Mouse (Mus musculus): ENCODE measurements around the gene Syngr3. TPM values are rescaled to one million over a fixed set of nuclear protein-coding genes. Genes with fewer than 3 reads are reported as not detected.

Syngr3 gene
- total and polyA plus RNA-seq, 3 experiments: 0.32 to 3.9 (median 0.33) TPM

GRCm38 (mm10) chr17:24699473-24699872 is 9.7 kb upstream of the Syngr3 start:
- dilution Hi-C loops (cut with MboI; ENCODE audit: extremely low pct_ligation_motif_present, extremely low pct_unique_long_range_greater_than_20kb, low sequenced_read_pairs) (no loop called here), in situ Hi-C loops (cut with MboI; ENCODE audit: low pct_ligation_motif_present, low pct_unique_long_range_greater_than_20kb, low sequenced_read_pairs) (no loop called here)
- no peaks in the 10 kb centered on the region for H3K9me3 ChIP-seq (replicated peaks; ENCODE audit: low read length)
- H3K79me2 ChIP-seq (replicated peaks; ENCODE audit: control insufficient read depth, extremely low read depth, insufficient read depth, poor library complexity, severe bottlenecking): no peaks in the 10 kb centered on the region
- H3K27ac ChIP-seq (ENCODE audit: insufficient read depth, low read depth): no peak overlapping the region
- H3K4me3 ChIP-seq (replicated peaks in 1 of 3; ENCODE audit: low read depth in 2 of 3, low read length in 2 of 3, poor library complexity in 1 of 3): no peak overlapping the region
- DNase-seq (ENCODE audit: extremely low read depth): no peak
- TF ChIP-seq CTCF (conservative IDR thresholded peaks at IDR 0.05 in 1 of 2, IDR thresholded peaks at IDR 0.05 in 1 of 2; ENCODE audit: low read depth in 2 of 2, low read length in 2 of 2): no peak
- no peak for TF ChIP-seq NRF1 (IDR thresholded peaks at IDR 0.05; ENCODE audit: low read depth, low read length)
- H3K9ac ChIP-seq (ENCODE audit: insufficient read depth, low read depth): no peak overlapping the region
- H3K4me2 ChIP-seq (ENCODE audit: insufficient read depth, low read depth, poor library complexity, severe bottlenecking): no peak overlapping the region
- peaks cover 44 to 55% of the 10 kb centered on the region in 2 experiments for H3K36me3 ChIP-seq (replicated peaks in 1 of 2; ENCODE audit: control insufficient read depth in 1 of 2, insufficient read depth in 1 of 2, low read length in 1 of 2)
- H3K4me1 ChIP-seq (ENCODE audit: control insufficient read depth in 1 of 2, insufficient read depth in 2 of 2): peaks cover 6 to 42% of the 10 kb centered on the region in 2 experiments
- H3K27me3 ChIP-seq (replicated peaks): no peaks in the 10 kb centered on the region

GRCm38 (mm10) chr17:24698715-24699114 is 9.0 kb upstream of the Syngr3 start:
- Histone ChIP-seq H3K4me2 (ENCODE audit: insufficient read depth, low read depth, poor library complexity, severe bottlenecking) (no peak overlapping the region), H3K4me3 (replicated peaks in 1 of 3; ENCODE audit: low read depth in 2 of 3, low read length in 2 of 3, poor library complexity in 1 of 3) (no peak overlapping the region), H3K27me3 (replicated peaks) (no peaks in the 10 kb centered on the region), H3K9ac (ENCODE audit: insufficient read depth, low read depth) (no peak overlapping the region), H3K79me2 (replicated peaks; ENCODE audit: control insufficient read depth, extremely low read depth, insufficient read depth, poor library complexity, severe bottlenecking) (no peaks in the 10 kb centered on the region), H3K4me1 (ENCODE audit: control insufficient read depth in 1 of 2, insufficient read depth in 2 of 2) (peaks cover 6 to 45% of the 10 kb centered on the region in 2 experiments), H3K36me3 (replicated peaks in 1 of 2; ENCODE audit: control insufficient read depth in 1 of 2, insufficient read depth in 1 of 2, low read length in 1 of 2) (peaks cover 37 to 54% of the 10 kb centered on the region in 2 experiments), H3K9me3 (replicated peaks; ENCODE audit: low read length) (no peaks in the 10 kb centered on the region), H3K27ac (ENCODE audit: insufficient read depth, low read depth) (no peak overlapping the region)
- dilution Hi-C loops (cut with MboI; ENCODE audit: extremely low pct_ligation_motif_present, extremely low pct_unique_long_range_greater_than_20kb, low sequenced_read_pairs): no loop called here
- DNase-seq (ENCODE audit: extremely low read depth): no peak
- no peak for TF ChIP-seq EP300 (IDR thresholded peaks at IDR 0.05; ENCODE audit: low read length)
- no peak for TF ChIP-seq CHD2 (IDR thresholded peaks at IDR 0.05; ENCODE audit: low read length)
- TF ChIP-seq ZNF384 (IDR thresholded peaks at IDR 0.05; ENCODE audit: low read depth, low read length): no peak
- no peak for TF ChIP-seq ELF1 (IDR thresholded peaks at IDR 0.05; ENCODE audit: low read depth, low read length)
- no peak for TF ChIP-seq NELFE (IDR thresholded peaks at IDR 0.05; ENCODE audit: low read depth, low read length)
- TF ChIP-seq USF2 (conservative IDR thresholded peaks at IDR 0.05; ENCODE audit: low read depth, low read length): no peak
- TF ChIP-seq MAX (IDR thresholded peaks at IDR 0.05; ENCODE audit: low read length): no peak
- TF ChIP-seq CTCF (conservative IDR thresholded peaks at IDR 0.05 in 1 of 2, IDR thresholded peaks at IDR 0.05 in 1 of 2; ENCODE audit: low read depth in 2 of 2, low read length in 2 of 2): no peak
- no peak for TF ChIP-seq MXI1 (IDR thresholded peaks at IDR 0.05; ENCODE audit: low read depth, low read length)
- TF ChIP-seq MYC (IDR thresholded peaks at IDR 0.05; ENCODE audit: low read depth, low read length): no peak
- no peak for TF ChIP-seq SIN3A (IDR thresholded peaks at IDR 0.05; ENCODE audit: low read length)
- TF ChIP-seq E2F4 (IDR thresholded peaks at IDR 0.05; ENCODE audit: insufficient replicate concordance, low read depth, low read length): no peak
- TF ChIP-seq KAT2A (IDR thresholded peaks at IDR 0.05; ENCODE audit: insufficient replicate concordance, low read length): no peak
- TF ChIP-seq POLR2AphosphoS2 (IDR thresholded peaks at IDR 0.05; ENCODE audit: low read depth, low read length): no peak; the same call in 1 of the 2 replicates
- TF ChIP-seq SMC3 (IDR thresholded peaks at IDR 0.05; ENCODE audit: low read depth, low read length): no peak
- no peak for TF ChIP-seq GABPA (IDR thresholded peaks at IDR 0.05; ENCODE audit: insufficient replicate concordance, low read depth, low read length)
- in situ Hi-C loops (cut with MboI; ENCODE audit: low pct_ligation_motif_present, low pct_unique_long_range_greater_than_20kb, low sequenced_read_pairs): no loop called here
